Mouse (Mus musculus): ENCODE results near the gene Krtap4-8. TPM values are rescaled to one million over a fixed set of nuclear protein-coding genes. Genes with fewer than 3 reads are reported as not detected.

Krtap4-8 gene
- total RNA-seq (2023), result not detected

GRCm38 (mm10) chr11:99780604-99781003 lies at the start of gene Krtap4-8:
Gene Krtap4-8 (minus strand): TSS chr11:99780704.

DNA sequence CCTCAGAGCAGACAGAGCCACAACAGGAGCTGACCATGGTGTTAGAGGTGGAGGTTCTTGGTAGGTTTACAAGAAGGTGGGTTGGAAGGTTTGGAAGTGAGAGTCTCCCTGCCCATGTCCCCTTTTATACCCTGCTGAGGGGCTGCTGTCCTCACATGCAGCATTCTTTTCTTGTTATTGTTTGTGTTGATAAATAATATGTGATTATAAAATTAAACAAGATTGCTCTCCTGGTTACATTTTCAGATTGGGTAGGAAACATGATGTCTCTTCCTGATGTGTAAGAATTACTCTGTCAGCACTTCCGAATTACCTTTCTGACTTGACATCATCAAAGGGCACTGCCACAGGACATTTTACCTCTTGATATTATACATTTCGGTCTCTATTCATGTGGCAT lies 35.1 kb upstream of the Krtap4-8 start, which contains the start of gene Gm11564:
Gene Gm11564 (minus strand): TSS at position 101 of the 400 bp plus-strand sequence.

DNA sequence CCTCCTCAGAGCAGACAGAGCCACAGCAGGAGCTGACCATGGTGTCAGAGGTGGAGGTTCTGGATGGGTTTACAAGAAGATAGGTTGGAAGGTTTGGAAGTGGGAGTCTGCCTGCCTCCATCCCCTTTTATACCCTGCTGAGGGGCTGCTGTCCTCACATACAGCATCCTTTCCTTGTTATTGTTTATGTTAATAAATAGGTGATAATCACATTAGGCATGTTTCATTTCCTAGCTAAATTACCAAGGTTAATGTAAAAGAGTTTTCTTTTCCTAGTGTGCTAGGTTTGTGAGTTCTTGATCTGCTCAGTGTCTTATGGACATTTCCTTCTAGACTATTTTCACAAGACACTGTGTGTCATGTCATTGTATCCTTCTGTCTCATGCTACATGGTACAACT lies 29.3 kb upstream of the Krtap4-8 start, which contains the start of gene Krtap4-13:
Gene Krtap4-13 (minus strand): TSS at position 101 of the 400 bp plus-strand sequence.

GRCm38 (mm10) chr11:99804346-99804745 lies 23.8 kb upstream of the Krtap4-8 start, which contains the start of gene Gm11554:
Gene Gm11554 (minus strand): TSS chr11:99804446.

DNA sequence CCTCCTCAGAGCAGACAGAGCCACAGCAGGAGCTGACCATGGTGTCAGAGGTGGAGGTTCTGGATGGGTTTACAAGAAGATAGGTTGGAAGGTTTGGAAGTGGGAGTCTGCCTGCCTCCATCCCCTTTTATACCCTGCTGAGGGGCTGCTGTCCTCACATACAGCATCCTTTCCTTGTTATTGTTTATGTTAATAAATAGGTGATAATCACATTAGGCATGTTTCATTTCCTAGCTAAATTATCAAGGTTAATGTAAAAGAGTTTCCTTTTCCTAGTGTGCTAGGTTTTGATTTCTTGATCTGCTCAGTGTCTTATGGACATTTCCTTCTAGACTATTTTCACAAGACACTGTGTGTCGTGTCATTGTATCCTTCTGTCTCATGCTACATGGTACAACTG lies 18.3 kb upstream of the Krtap4-8 start, which contains the start of gene Gm11569:
Gene Gm11569 (minus strand): TSS at position 101 of the 400 bp plus-strand sequence.

GRCm38 (mm10) chr11:99793367-99793766 lies 12.9 kb upstream of the Krtap4-8 start, which contains the start of gene Gm11596:
Gene Gm11596 (minus strand): TSS chr11:99793467.

DNA sequence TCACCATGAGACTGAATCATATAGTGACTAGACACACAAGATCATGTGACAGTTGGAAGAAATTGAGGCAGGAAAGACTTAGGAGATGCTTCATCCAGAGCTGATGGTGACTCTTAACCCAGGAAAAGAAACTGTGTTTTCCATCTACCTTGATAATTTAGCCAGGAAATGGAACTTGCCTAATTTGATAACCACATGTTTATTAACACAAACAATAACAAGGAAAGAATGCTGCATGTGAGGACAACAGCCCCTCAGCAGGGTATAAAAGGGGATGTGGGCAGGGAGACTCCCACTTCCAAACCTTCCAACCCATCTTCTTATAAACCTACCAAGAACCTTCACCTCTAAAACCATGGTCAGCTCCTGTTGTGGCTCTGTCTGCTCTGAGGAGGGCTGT lies 4.4 kb upstream of the Krtap4-8 start, which contains the start of gene Krtap4-9:
Gene Krtap4-9 (plus strand): TSS at position 301 of the 400 bp plus-strand sequence.

GRCm38 (mm10) chr11:99772813-99773212 lies 7.7 kb downstream of the Krtap4-8 start, which contains the start of gene Gm11595:
Gene Gm11595 (minus strand): TSS chr11:99772913.

GRCm38 (mm10) chr11:99734190-99734589 lies 46.3 kb downstream of the Krtap4-8 start, which contains the start of gene Gm14180:
Gene Gm14180 (minus strand): TSS chr11:99734290.

Other genes with a start within 250 kb of the Krtap4-8 start
- not detected for gene Krt40, start 237.5 kb downstream of the Krtap4-8 start, total RNA-seq (2023)
- gene Krtap3-3, start 229.8 kb downstream of the Krtap4-8 start, total RNA-seq (2023), result not detected
- gene Krtap3-2, start 223.9 kb downstream of the Krtap4-8 start, total RNA-seq (2023), result not detected
- not detected for gene Gm11939, start 221.2 kb downstream of the Krtap4-8 start, total RNA-seq (2023)
- gene Krtap3-1, start 214.1 kb downstream of the Krtap4-8 start, total RNA-seq (2023), result not detected
- gene Krtap1-5, start 199.7 kb downstream of the Krtap4-8 start, total RNA-seq (2023), result not detected
- not detected for gene Krtap1-4, start 197.1 kb downstream of the Krtap4-8 start, total RNA-seq (2023)
- not detected for gene Krtap1-3, start 189.4 kb downstream of the Krtap4-8 start, total RNA-seq (2023)
- gene Krtap9-3, start 182.6 kb downstream of the Krtap4-8 start, total RNA-seq (2023), result not detected
- not detected for gene Gm11938, start 177.4 kb downstream of the Krtap4-8 start, total RNA-seq (2023)
- gene Gm11937, start 170.5 kb downstream of the Krtap4-8 start, total RNA-seq (2023), result not detected
- not detected for gene Krtap2-4, start 165.9 kb downstream of the Krtap4-8 start, total RNA-seq (2023)
- not detected for gene Gm11562, start 160.3 kb downstream of the Krtap4-8 start, total RNA-seq (2023)
- not detected for gene Krtap4-1, start 152.5 kb downstream of the Krtap4-8 start, total RNA-seq (2023)
- not detected for gene Krtap4-2, start 145.6 kb downstream of the Krtap4-8 start, total RNA-seq (2023)
- not detected for gene Krtap4-7, start 136.6 kb downstream of the Krtap4-8 start, total RNA-seq (2023)
- gene Gm11555, start 130.5 kb downstream of the Krtap4-8 start, total RNA-seq (2023), result not detected
- gene Gm11563, start 121.7 kb downstream of the Krtap4-8 start, total RNA-seq (2023), result not detected
- gene Krtap4-6, start 114.7 kb downstream of the Krtap4-8 start, total RNA-seq (2023), result not detected
- gene Gm14190, start 90.0 kb downstream of the Krtap4-8 start, total RNA-seq (2023), result not detected
- gene Gm14180, start 46.4 kb downstream of the Krtap4-8 start, total RNA-seq (2023), result not detected
- not detected for gene Gm11595, start 7.8 kb downstream of the Krtap4-8 start, total RNA-seq (2023)
- not detected for gene Krtap4-9, start 4.5 kb upstream of the Krtap4-8 start, total RNA-seq (2023)
- not detected for gene Gm11596, start 12.8 kb upstream of the Krtap4-8 start, total RNA-seq (2023)
- not detected for gene Gm11569, start 18.2 kb upstream of the Krtap4-8 start, total RNA-seq (2023)
- gene Gm11554, start 23.7 kb upstream of the Krtap4-8 start, total RNA-seq (2023), result not detected
- gene Krtap4-13, start 29.2 kb upstream of the Krtap4-8 start, total RNA-seq (2023), result not detected
- not detected for gene Gm11564, start 35.0 kb upstream of the Krtap4-8 start, total RNA-seq (2023)
- gene 2300003K06Rik, start 57.4 kb upstream of the Krtap4-8 start, total RNA-seq (2023), result not detected
- gene Krtap4-16, start 70.9 kb upstream of the Krtap4-8 start, total RNA-seq (2023), result not detected
- gene Gm11568, start 77.2 kb upstream of the Krtap4-8 start, total RNA-seq (2023), result not detected
- not detected for gene Gm11559, start 83.8 kb upstream of the Krtap4-8 start, total RNA-seq (2023)
- not detected for gene Krtap9-1, start 92.7 kb upstream of the Krtap4-8 start, total RNA-seq (2023)
- not detected for gene Gm11567, start 98.5 kb upstream of the Krtap4-8 start, total RNA-seq (2023)
- gene Krtap31-1, start 127.2 kb upstream of the Krtap4-8 start, total RNA-seq (2023), result not detected
- not detected for gene Gm11565, start 134.0 kb upstream of the Krtap4-8 start, total RNA-seq (2023)
- not detected for gene Krtap31-2, start 155.6 kb upstream of the Krtap4-8 start, total RNA-seq (2023)
- gene Krtap9-5, start 167.8 kb upstream of the Krtap4-8 start, total RNA-seq (2023), result not detected
- not detected for gene Krtap29-1, start 198.3 kb upstream of the Krtap4-8 start, total RNA-seq (2023)
- not detected for gene Krtap16-1, start 205.9 kb upstream of the Krtap4-8 start, total RNA-seq (2023)
- gene Krtap17-1, start 213.3 kb upstream of the Krtap4-8 start, total RNA-seq (2023), result not detected
- gene Krt33a, start 235.5 kb upstream of the Krtap4-8 start, total RNA-seq (2023), result not detected
- gene Krt33b, start 249.2 kb upstream of the Krtap4-8 start, total RNA-seq (2023), result not detected